Mouse (Mus musculus): ENCODE data around the gene Asb11. TPM values are rescaled to one million over a fixed set of nuclear protein-coding genes. Genes with fewer than 3 reads are reported as not detected.

Asb11 gene
- polyA plus RNA-seq, 1 experiment from 2014 or later = not detected

DNA sequence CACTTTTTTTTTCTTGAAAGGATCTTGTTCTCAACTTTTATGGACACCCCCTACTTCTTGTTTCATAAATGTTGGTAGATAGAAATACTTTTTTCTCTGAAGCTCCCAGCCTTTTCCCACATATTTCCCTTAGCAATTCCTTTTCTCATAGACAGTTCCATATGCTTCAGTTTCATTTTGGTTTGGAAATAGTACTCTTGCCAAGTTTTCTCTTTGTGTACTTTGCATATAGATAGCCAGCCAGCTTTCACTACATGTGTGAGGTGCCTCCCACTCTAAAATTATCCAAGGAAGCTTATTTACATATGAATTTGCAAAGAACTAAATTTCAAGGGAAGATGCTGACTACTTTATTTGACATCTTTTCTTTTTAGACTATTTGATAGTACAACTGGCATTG lies 18.8 kb upstream of the Asb11 start:
- no peaks in the 10 kb centered on the region for H3K9me3 ChIP-seq (ENCODE audit: control insufficient read depth, low read length)
- ATAC-seq (replicated peaks; ENCODE audit: low FRiP score) (no peak), DNase-seq (ENCODE audit: low spot score) (no peak)
- H3K27me3 ChIP-seq (ENCODE audit: control insufficient read depth, insufficient read depth, low read length) = no peaks in the 10 kb centered on the region
- no peak overlapping the region for H3K4me3 ChIP-seq (ENCODE audit: low read depth, low read length)
- H3K4me2 ChIP-seq (ENCODE audit: low read depth, low read length, severe bottlenecking) = no peak overlapping the region
- no peaks in the 10 kb centered on the region for H3K36me3 ChIP-seq (ENCODE audit: control insufficient read depth, insufficient read depth, low read length)
- H3K4me1 ChIP-seq (replicated peaks; ENCODE audit: control insufficient read depth, insufficient read depth, low read length) = no peaks in the 10 kb centered on the region
- no peak overlapping the region for H3K27ac ChIP-seq (ENCODE audit: low read depth, low read length)
- H3K9ac ChIP-seq (ENCODE audit: low read length) = no peak overlapping the region

DNA sequence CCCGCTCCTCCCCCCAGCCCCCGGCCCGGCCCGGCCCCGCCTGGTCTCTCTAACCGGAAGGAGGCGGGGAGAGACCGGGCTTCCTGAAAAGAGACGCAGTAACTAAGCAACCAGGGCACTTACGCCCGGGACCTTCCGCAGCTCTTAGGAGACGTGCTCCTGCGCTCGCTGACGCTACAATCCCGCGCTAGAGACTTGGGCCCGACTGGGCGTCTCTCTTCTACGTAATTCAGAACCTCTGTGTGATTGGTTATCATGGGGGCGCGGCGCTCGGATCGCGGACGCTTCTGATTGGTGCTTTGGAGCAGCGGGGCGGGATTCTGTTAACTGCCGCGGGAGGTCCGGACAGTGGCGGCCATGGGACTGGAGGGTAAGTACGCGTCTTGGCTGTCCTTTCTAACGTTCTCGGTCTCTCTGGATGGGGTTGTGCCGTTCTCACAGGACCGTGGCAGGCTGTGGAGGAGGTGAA lies 17.3 kb upstream of the Asb11 start, which contains the start of gene Piga:
Gene Piga (plus strand): TSS at position 317 of the 469 bp plus-strand sequence.
- Histone ChIP-seq H3K27ac (ENCODE audit: low read depth, low read length) (no peak within 1 kb of the TSS), H3K4me3 (ENCODE audit: low read depth, low read length) (peak within 1 kb of the TSS; percentile 50), H3K9me3 (ENCODE audit: control insufficient read depth, low read length) (no peaks in the 10 kb centered on the region), H3K4me2 (ENCODE audit: low read depth, low read length, severe bottlenecking) (peak within 1 kb of the TSS; percentile 46), H3K27me3 (ENCODE audit: control insufficient read depth, insufficient read depth, low read length) (no peaks in the 10 kb centered on the region), H3K4me1 (replicated peaks; ENCODE audit: control insufficient read depth, insufficient read depth, low read length) (no peaks in the 10 kb centered on the region), H3K9ac (ENCODE audit: low read length) (peak within 1 kb of the TSS; percentile 58), H3K36me3 (ENCODE audit: control insufficient read depth, insufficient read depth, low read length) (no peaks in the 10 kb centered on the region)
- DNase-seq (ENCODE audit: low spot score) (peak; percentile 91), ATAC-seq (replicated peaks; ENCODE audit: low FRiP score) (peak; percentile 100)
- 25% methylated on average over 38 of the region's 40 CpGs for WGBS

DNA sequence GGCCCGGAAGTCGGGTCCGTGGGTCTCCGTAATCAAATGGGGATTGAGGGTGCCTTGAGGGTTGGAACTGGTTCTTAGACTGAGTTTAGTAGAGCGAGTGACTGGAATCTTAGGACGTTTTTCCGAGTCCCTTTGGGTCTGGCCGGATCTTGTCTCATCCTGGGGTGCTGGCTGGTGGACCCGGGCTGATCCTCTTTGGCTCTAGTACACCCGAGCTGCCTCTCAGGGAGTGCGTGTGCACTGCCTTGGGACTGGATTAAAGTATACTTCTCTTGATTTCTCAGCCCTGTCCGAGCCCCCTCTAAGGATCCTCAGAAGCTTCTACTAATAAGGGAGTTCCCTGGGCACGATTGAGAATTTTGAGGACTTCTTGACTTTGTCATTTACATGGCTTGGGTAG lies 16.8 kb upstream of the Asb11 start:
- H3K27ac ChIP-seq (ENCODE audit: low read depth, low read length) = no peak overlapping the region
- DNase-seq (ENCODE audit: low spot score) (no peak), ATAC-seq (replicated peaks; ENCODE audit: low FRiP score) (peak; percentile 23; the same call in 1 of the 2 replicates)
- 24% methylated on average over 13 of the region's 13 CpGs for WGBS
- H3K4me1 ChIP-seq (replicated peaks; ENCODE audit: control insufficient read depth, insufficient read depth, low read length) = no peaks in the 10 kb centered on the region
- H3K27me3 ChIP-seq (ENCODE audit: control insufficient read depth, insufficient read depth, low read length) = no peaks in the 10 kb centered on the region
- peak overlapping the region; percentile 46 for H3K4me2 ChIP-seq (ENCODE audit: low read depth, low read length, severe bottlenecking)
- no peaks in the 10 kb centered on the region for H3K9me3 ChIP-seq (ENCODE audit: control insufficient read depth, low read length)
- no peaks in the 10 kb centered on the region for H3K36me3 ChIP-seq (ENCODE audit: control insufficient read depth, insufficient read depth, low read length)
- peak overlapping the region; percentile 58 for H3K9ac ChIP-seq (ENCODE audit: low read length)
- H3K4me3 ChIP-seq (ENCODE audit: low read depth, low read length) = peak overlapping the region; percentile 50

DNA sequence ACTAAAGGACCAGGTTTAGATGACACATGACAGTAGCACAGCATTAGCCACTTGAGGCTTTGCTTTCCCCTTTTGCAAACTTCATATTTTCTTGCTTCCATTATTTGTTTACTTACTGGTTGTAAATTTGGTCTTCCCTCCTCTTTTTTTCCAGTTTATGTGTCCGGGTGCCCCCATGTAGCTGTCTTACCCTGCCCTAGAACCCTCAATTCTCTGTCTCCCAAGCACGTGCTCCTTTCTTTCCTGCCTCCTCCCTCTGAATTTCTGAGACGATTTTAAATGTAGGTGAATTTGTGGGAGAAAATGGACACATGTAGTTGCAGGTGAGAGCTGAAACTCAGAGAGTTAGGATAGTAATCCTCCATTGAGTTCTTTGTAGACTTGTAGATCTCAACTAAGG lies 16.3 kb upstream of the Asb11 start:
- no peaks in the 10 kb centered on the region for H3K36me3 ChIP-seq (ENCODE audit: control insufficient read depth, insufficient read depth, low read length)
- peak overlapping the region; percentile 46 for H3K4me2 ChIP-seq (ENCODE audit: low read depth, low read length, severe bottlenecking)
- H3K27me3 ChIP-seq (ENCODE audit: control insufficient read depth, insufficient read depth, low read length) = no peaks in the 10 kb centered on the region
- H3K4me1 ChIP-seq (replicated peaks; ENCODE audit: control insufficient read depth, insufficient read depth, low read length) = no peaks in the 10 kb centered on the region
- H3K9ac ChIP-seq (ENCODE audit: low read length) = no peak overlapping the region; the same call in 1 of the 2 replicates
- DNase-seq (ENCODE audit: low spot score) (no peak), ATAC-seq (replicated peaks; ENCODE audit: low FRiP score) (no peak)
- H3K9me3 ChIP-seq (ENCODE audit: control insufficient read depth, low read length) = no peaks in the 10 kb centered on the region
- H3K4me3 ChIP-seq (ENCODE audit: low read depth, low read length) = peak overlapping the region; percentile 50
- WGBS = 64% methylated on average over 3 of the region's 3 CpGs
- H3K27ac ChIP-seq (ENCODE audit: low read depth, low read length) = no peak overlapping the region

DNA sequence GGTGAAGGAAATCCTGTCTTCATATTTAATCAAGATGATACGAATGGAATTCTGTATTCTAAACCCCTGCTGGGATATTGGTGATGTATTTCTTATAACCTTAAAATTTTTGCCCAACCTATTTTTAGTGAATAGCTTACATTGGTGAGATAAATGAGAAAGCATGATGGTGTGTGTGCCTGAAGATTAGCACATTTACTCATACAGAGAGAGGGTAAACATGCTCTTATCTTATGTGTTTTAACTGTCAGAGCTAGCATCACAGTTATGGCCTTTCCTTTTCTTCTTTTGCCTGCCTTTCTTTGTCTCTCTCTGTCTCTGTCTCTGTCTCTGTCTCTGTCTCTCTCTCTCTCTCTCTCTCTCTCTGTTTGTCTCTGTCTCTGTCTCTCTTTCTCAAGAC lies 12.0 kb upstream of the Asb11 start:
- ATAC-seq (replicated peaks; ENCODE audit: low FRiP score) = no peak

DNA sequence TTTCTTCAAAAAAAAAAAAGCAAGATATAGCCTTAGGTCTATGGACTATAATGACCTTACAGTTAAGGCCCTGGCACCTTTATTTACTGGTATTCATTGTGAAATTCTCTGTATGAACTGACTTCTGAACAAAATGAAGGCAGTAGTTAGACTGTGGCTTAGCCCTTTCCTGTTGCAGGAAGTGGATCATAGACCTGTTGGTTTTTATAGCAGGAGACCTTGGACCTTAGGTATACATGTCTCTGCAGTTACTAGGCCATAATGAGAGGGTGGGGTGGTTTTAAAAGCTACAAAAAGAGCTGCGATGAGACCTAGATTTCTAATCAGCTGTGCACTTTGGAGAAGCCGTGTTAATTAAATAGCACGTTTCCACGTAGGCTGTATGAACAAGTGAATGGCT lies 9.5 kb upstream of the Asb11 start:
- Histone ChIP-seq H3K4me2 (ENCODE audit: low read depth, low read length, severe bottlenecking) (no peak overlapping the region), H3K9ac (ENCODE audit: low read length) (no peak overlapping the region), H3K4me3 (ENCODE audit: low read depth, low read length) (no peak overlapping the region), H3K4me1 (replicated peaks; ENCODE audit: control insufficient read depth, insufficient read depth, low read length) (no peaks in the 10 kb centered on the region), H3K27me3 (ENCODE audit: control insufficient read depth, insufficient read depth, low read length) (no peaks in the 10 kb centered on the region; the same call in 1 of the 2 replicates), H3K36me3 (ENCODE audit: control insufficient read depth, insufficient read depth, low read length) (no peaks in the 10 kb centered on the region), H3K27ac (ENCODE audit: low read depth, low read length) (no peak overlapping the region), H3K9me3 (ENCODE audit: control insufficient read depth, low read length) (no peaks in the 10 kb centered on the region)
- WGBS = 97% methylated on average over 4 of the region's 4 CpGs
- no peak for DNase-seq (ENCODE audit: low spot score)
- no peak for ATAC-seq (replicated peaks; ENCODE audit: low FRiP score)

More for the DNA sequence above, 12.0 kb upstream of the Asb11 start:
- 84% methylated on average over 1 of the region's 1 CpGs for WGBS
- H3K36me3 ChIP-seq (ENCODE audit: control insufficient read depth, insufficient read depth, low read length) = no peaks in the 10 kb centered on the region
- H3K9ac ChIP-seq (ENCODE audit: low read length) = no peak overlapping the region
- no peak overlapping the region for H3K4me3 ChIP-seq (ENCODE audit: low read depth, low read length)
- DNase-seq (ENCODE audit: low spot score) = no peak
- no peaks in the 10 kb centered on the region for H3K9me3 ChIP-seq (ENCODE audit: control insufficient read depth, low read length)
- no peak overlapping the region for H3K27ac ChIP-seq (ENCODE audit: low read depth, low read length)
- no peaks in the 10 kb centered on the region; the same call in 1 of the 2 replicates for H3K27me3 ChIP-seq (ENCODE audit: control insufficient read depth, insufficient read depth, low read length)
- H3K4me1 ChIP-seq (replicated peaks; ENCODE audit: control insufficient read depth, insufficient read depth, low read length) = no peaks in the 10 kb centered on the region
- no peak overlapping the region for H3K4me2 ChIP-seq (ENCODE audit: low read depth, low read length, severe bottlenecking)

DNA sequence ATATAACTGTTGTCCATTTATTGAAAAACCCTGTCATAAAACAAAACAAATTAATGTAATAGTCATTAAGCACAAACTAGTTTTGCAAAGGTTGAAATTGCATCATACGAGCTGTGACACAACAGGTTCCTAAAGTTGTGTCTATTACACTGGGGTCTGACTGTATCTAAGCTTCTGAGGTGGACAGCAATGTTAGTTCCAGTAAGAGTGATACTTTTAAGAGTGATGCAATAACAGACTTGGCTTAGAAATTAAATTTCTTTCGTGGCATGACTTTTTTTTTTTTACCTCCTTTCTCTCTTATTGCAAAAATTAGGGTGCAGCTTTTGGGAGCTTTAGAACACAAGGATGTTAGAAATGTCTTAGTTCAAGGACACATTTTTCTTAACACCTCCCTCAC lies 8.6 kb upstream of the Asb11 start:
- ATAC-seq (replicated peaks; ENCODE audit: low FRiP score) = no peak
- DNase-seq (ENCODE audit: low spot score) = no peak
- no peaks in the 10 kb centered on the region for H3K9me3 ChIP-seq (ENCODE audit: control insufficient read depth, low read length)
- H3K36me3 ChIP-seq (ENCODE audit: control insufficient read depth, insufficient read depth, low read length) = no peaks in the 10 kb centered on the region
- WGBS = 89% methylated on average over 2 of the region's 2 CpGs
- no peaks in the 10 kb centered on the region; the same call in 1 of the 2 replicates for H3K27me3 ChIP-seq (ENCODE audit: control insufficient read depth, insufficient read depth, low read length)
- no peak overlapping the region for H3K9ac ChIP-seq (ENCODE audit: low read length)
- no peaks in the 10 kb centered on the region for H3K4me1 ChIP-seq (replicated peaks; ENCODE audit: control insufficient read depth, insufficient read depth, low read length)
- no peak overlapping the region for H3K27ac ChIP-seq (ENCODE audit: low read depth, low read length)
- H3K4me3 ChIP-seq (ENCODE audit: low read depth, low read length) = no peak overlapping the region
- no peak overlapping the region for H3K4me2 ChIP-seq (ENCODE audit: low read depth, low read length, severe bottlenecking)

DNA sequence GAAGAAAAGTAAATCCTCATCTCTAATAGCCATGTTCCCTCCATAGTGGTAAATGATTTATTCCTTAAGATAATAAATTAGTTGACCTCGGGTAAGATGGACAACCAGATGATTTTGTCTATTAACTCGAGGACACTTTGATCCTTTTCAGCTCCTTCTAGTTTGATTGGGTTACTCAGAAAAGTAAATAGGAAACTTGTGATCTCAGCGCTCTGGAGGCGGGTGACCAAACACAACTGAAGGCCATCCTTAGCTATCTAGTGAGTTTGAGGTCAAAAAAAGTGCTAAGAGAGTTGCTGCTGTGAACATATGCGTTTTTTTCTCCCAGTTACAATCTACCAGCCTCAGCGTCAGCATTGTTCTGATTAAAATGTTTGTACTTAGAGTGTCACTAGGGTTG lies 6.2 kb upstream of the Asb11 start:
- Histone ChIP-seq H3K9ac (ENCODE audit: low read length) (no peak overlapping the region), H3K36me3 (ENCODE audit: control insufficient read depth, insufficient read depth, low read length) (no peaks in the 10 kb centered on the region), H3K4me1 (replicated peaks; ENCODE audit: control insufficient read depth, insufficient read depth, low read length) (no peaks in the 10 kb centered on the region), H3K27ac (ENCODE audit: low read depth, low read length) (no peak overlapping the region), H3K4me2 (ENCODE audit: low read depth, low read length, severe bottlenecking) (no peak overlapping the region), H3K9me3 (ENCODE audit: control insufficient read depth, low read length) (no peaks in the 10 kb centered on the region), H3K27me3 (ENCODE audit: control insufficient read depth, insufficient read depth, low read length) (no peaks in the 10 kb centered on the region; the same call in 1 of the 2 replicates), H3K4me3 (ENCODE audit: low read depth, low read length) (no peak overlapping the region)
- 92% methylated on average over 6 of the region's 6 CpGs for whole genome bisulfite sequencing
- ATAC-seq (replicated peaks; ENCODE audit: low FRiP score) = no peak
- DNase-seq (ENCODE audit: low spot score) = no peak

DNA sequence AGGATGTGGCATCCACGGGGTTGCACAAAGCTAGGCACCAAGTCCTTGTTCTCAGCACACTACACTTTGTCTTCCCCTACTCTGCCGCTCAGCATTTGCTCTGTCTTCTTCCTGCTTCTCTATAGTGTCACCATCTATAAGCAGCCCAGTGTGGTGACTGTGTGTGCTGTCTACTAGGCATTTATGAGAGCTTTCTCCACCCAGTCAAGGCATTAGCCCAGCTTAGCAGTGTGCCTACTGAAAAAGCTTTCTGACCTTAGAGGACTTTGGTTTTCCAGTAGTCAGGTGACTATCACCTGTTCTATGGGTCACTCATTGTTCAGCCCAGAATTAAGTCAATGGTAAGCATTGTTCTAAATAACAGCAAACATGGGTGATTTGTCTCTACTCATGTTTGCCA lies 5.7 kb upstream of the Asb11 start:
- no peak overlapping the region for H3K4me3 ChIP-seq (ENCODE audit: low read depth, low read length)
- H3K9ac ChIP-seq (ENCODE audit: low read length) = no peak overlapping the region
- H3K27me3 ChIP-seq (ENCODE audit: control insufficient read depth, insufficient read depth, low read length) = no peaks in the 10 kb centered on the region; the same call in 1 of the 2 replicates
- no peak overlapping the region for H3K4me2 ChIP-seq (ENCODE audit: low read depth, low read length, severe bottlenecking)
- ATAC-seq (replicated peaks; ENCODE audit: low FRiP score) (no peak), DNase-seq (ENCODE audit: low spot score) (no peak)
- H3K27ac ChIP-seq (ENCODE audit: low read depth, low read length) = no peak overlapping the region
- no peaks in the 10 kb centered on the region for H3K36me3 ChIP-seq (ENCODE audit: control insufficient read depth, insufficient read depth, low read length)
- 95% methylated on average over 2 of the region's 2 CpGs for WGBS
- no peaks in the 10 kb centered on the region for H3K4me1 ChIP-seq (replicated peaks; ENCODE audit: control insufficient read depth, insufficient read depth, low read length)
- no peaks in the 10 kb centered on the region for H3K9me3 ChIP-seq (ENCODE audit: control insufficient read depth, low read length)

All from forebrain, embryonic 11.5 days (tissue).